Mouse (Mus musculus) testis, adult 2 months (tissue): ENCODE results near the gene Rae1. TPM values are rescaled to one million over a fixed set of nuclear protein-coding genes. Genes with fewer than 3 reads are reported as not detected.

Experiments
- H3K27ac ChIP-seq: fragments of 200-500 bp; 2 replicates; pipeline ENCODE4 v1.5.1; 2012; ENCODE audit warnings: low read depth, low read length; ENCODE audit not compliant: control insufficient read depth, insufficient read depth
- H3K27me3 ChIP-seq: fragments of 200-500 bp; 2 replicates; pipeline ENCODE4 v1.6.1; 2012; ENCODE audit warnings: mild to moderate bottlenecking, low read length, moderate library complexity; ENCODE audit not compliant: control insufficient read depth, insufficient read depth
- H3K36me3 ChIP-seq: fragments of 200-500 bp; 2 replicates; pipeline ENCODE4 v1.6.1; 2012; ENCODE audit warnings: mild to moderate bottlenecking, low read length; ENCODE audit not compliant: control insufficient read depth, insufficient read depth
- H3K4me1 ChIP-seq: fragments of 200-500 bp; 2 replicates; pipeline ENCODE4 v1.6.1; 2012; ENCODE audit warnings: low read length; ENCODE audit not compliant: control insufficient read depth, insufficient read depth
- H3K4me3 ChIP-seq: fragments of 200-500 bp; 2 replicates; pipeline ENCODE4 v1.5.1; 2012; ENCODE audit warnings: low read depth, mild to moderate bottlenecking, low read length, moderate library complexity, mixed read lengths; ENCODE audit not compliant: control insufficient read depth
- CTCF ChIP-seq: fragments of 200-500 bp; IDR thresholded peaks from 2 replicates; pipeline ENCODE4 v1.5.1; 2012; ENCODE audit warnings: low read depth, mild to moderate bottlenecking, inconsistent platforms, low read length, moderate library complexity; ENCODE audit not compliant: control insufficient read depth, insufficient read depth, insufficient replicate concordance
- POLR2A ChIP-seq: fragments of 200-500 bp; IDR thresholded peaks from 2 replicates; pipeline ENCODE4 v1.6.1; 2012; ENCODE audit warnings: low read depth, mild to moderate bottlenecking, inconsistent platforms, low read length, moderate library complexity; ENCODE audit not compliant: control insufficient read depth
- polyA plus RNA-seq: library from polyadenylated mRNA; depleted of rRNA; stranded (reverse); fragments of >200 nt; gene quantifications from 2 replicates; pipeline ENCODE4 v1.2.3, GENCODE M21; 2012

The Rae1 gene
- polyA plus RNA-seq, 1 experiment, result 77.9 TPM

- Histone ChIP-seq H3K27me3 (no peaks in the 10 kb centered on the region), H3K27ac (no peak overlapping the region), H3K4me1 (peaks cover 2% of the 10 kb centered on the region; the same call in 1 of the 2 replicates), H3K4me3 (no peak overlapping the region), H3K36me3 (no peaks in the 10 kb centered on the region)
- no peak for TF ChIP-seq POLR2A
Measured at GRCm38 (mm10) chr2:173042504-173043162, 42.7 kb downstream of the Rae1 start.

- no peak overlapping the region for H3K4me3 ChIP-seq
- no peaks in the 10 kb centered on the region for H3K4me1 ChIP-seq
- H3K27me3 ChIP-seq, result no peaks in the 10 kb centered on the region
- TF ChIP-seq CTCF, result no peak
- TF ChIP-seq POLR2A, result no peak
- H3K27ac ChIP-seq, result peak overlapping the region; percentile 23
- H3K36me3 ChIP-seq, result no peaks in the 10 kb centered on the region
Measured at GRCm38 (mm10) chr2:173044198-173044970, 44.5 kb downstream of the Rae1 start.

- Histone ChIP-seq H3K4me3 (no peak overlapping the region), H3K4me1 (peaks cover 8% of the 10 kb centered on the region; the same call in 1 of the 2 replicates), H3K27me3 (no peaks in the 10 kb centered on the region), H3K27ac (no peak overlapping the region), H3K36me3 (no peaks in the 10 kb centered on the region)
- no peak for TF ChIP-seq CTCF
- TF ChIP-seq POLR2A, result no peak
Measured at GRCm38 (mm10) chr2:173046582-173047297, 46.8 kb downstream of the Rae1 start.

DNA sequence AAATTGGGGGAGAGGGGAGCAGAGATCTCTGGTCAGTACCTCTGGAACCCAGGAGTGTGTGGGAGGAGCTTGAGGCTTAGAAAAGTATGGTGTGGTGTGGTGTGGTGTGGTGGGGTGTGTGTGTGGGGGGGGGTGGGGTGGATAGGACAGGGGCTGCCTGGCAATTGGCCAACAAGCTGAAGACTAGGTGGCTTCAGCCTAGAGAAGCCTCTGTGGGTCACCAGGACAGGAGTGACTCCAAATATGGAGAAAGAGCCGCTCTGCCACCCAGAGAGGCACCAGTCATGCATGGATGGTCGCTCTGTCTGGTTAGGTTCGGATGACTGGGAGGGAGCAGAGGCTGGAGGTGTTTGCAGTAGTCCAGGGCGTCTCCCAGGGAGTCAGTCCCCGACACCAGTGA, 47.6 kb downstream of the Rae1 start:
- no peak overlapping the region for H3K27ac ChIP-seq
- H3K4me3 ChIP-seq, result no peak overlapping the region
- TF ChIP-seq CTCF (no peak), POLR2A (no peak)
- no peaks in the 10 kb centered on the region for H3K27me3 ChIP-seq
- peaks cover 8% of the 10 kb centered on the region; the same call in 1 of the 2 replicates for H3K4me1 ChIP-seq
- no peaks in the 10 kb centered on the region for H3K36me3 ChIP-seq

GRCm38 (mm10) chr2:173048041-173048745, 48.3 kb downstream of the Rae1 start:
- TF ChIP-seq POLR2A, result no peak
- Histone ChIP-seq H3K4me3 (no peak overlapping the region), H3K27ac (no peak overlapping the region), H3K27me3 (no peaks in the 10 kb centered on the region), H3K36me3 (no peaks in the 10 kb centered on the region), H3K4me1 (peaks cover 8% of the 10 kb centered on the region; the same call in 1 of the 2 replicates)

DNA sequence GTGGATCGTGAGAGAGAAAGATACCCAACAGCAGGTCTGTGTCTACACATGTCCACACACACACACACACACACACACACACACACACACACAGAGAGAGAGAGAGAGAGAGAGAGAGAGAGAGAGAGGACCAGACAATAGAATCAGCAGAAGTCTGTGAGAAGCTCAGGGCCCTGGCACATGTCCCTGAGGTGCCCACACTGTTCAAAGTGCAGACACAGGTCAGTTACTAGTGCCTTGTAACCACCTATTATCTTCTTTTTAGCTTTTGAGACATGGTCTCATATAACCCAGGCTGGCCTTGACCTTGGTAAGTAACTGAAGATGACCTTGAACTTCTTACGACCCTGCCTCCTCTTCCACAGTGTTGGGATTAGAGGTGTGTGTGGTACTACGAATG, 49.3 kb downstream of the Rae1 start:
- Histone ChIP-seq H3K4me3 (no peak overlapping the region), H3K36me3 (no peaks in the 10 kb centered on the region), H3K4me1 (peaks cover 8% of the 10 kb centered on the region; the same call in 1 of the 2 replicates), H3K27ac (no peak overlapping the region), H3K27me3 (no peaks in the 10 kb centered on the region)
- TF ChIP-seq CTCF (no peak), POLR2A (no peak)

DNA sequence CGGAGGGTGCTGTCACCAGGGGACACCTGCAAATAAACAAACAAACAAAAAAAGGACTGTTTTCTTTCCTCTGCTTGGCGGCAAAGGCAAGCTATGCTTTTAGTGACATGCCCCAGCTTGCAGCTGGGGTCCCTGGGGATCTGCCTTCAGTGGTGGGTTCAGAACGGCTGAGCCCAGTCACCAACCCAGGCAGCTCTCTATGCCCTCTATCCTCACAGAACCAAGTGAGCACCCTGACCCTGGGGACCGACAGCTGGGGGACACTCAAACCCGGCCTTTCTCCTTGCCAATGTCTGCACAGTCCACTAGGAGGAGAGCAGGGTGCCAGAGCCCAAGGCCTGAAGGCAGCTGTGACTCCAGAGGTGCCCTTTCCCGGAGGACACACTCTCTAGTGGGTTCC, 49.9 kb downstream of the Rae1 start:
- H3K4me3 ChIP-seq, result no peak overlapping the region
- no peaks in the 10 kb centered on the region for H3K27me3 ChIP-seq
- no peak overlapping the region for H3K27ac ChIP-seq
- H3K36me3 ChIP-seq, result no peaks in the 10 kb centered on the region
- no peak for TF ChIP-seq CTCF
- TF ChIP-seq POLR2A, result no peak
- peaks cover 8% of the 10 kb centered on the region; the same call in 1 of the 2 replicates for H3K4me1 ChIP-seq
